Mouse (Mus musculus) olfactory bulb, adult 2 months (tissue): ENCODE results near the gene Ncoa7. TPM values are rescaled to one million over a fixed set of nuclear protein-coding genes. Genes with fewer than 3 reads are reported as not detected.
A peak's percentile ranks its signal among the peaks of the same experiment; 100 is the strongest.
"Not testable (repeated sequence)": the region's sequence is repeated elsewhere in the genome, so short reads cannot be mapped to it uniquely, and the experiment has no call there.

Source experiments
- H3K27ac ChIP-seq: fragments of 200-500 bp; 2 replicates; pipeline ENCODE4 v1.5.1; 2012; ENCODE audit warnings: low read depth, low read length; ENCODE audit not compliant: insufficient read depth
- H3K4me1 ChIP-seq: fragments of 200-500 bp; 2 replicates; pipeline ENCODE4 v1.6.1; 2012; ENCODE audit warnings: low read length; ENCODE audit not compliant: control insufficient read depth, insufficient read depth
- H3K4me3 ChIP-seq: fragments of 200-500 bp; 2 replicates; pipeline ENCODE4 v1.5.1; 2012; ENCODE audit warnings: mild to moderate bottlenecking, low read depth, low read length, moderate library complexity; ENCODE audit not compliant: insufficient read depth
- CTCF ChIP-seq: fragments of 200-500 bp; IDR thresholded peaks from 2 replicates; pipeline ENCODE4 v1.5.1; 2012; ENCODE audit warnings: low read depth, mild to moderate bottlenecking, low read length, moderate library complexity; ENCODE audit not compliant: insufficient read depth
- POLR2A ChIP-seq: fragments of 200-500 bp; IDR thresholded peaks from 2 replicates; pipeline ENCODE4 v1.6.1; 2012; ENCODE audit warnings: mild to moderate bottlenecking, low read depth, low read length, moderate library complexity; ENCODE audit not compliant: insufficient read depth
- WGBS: fragments of 180-500 bp; shearing (Covaris S2); methylation state at CpG from one replicate; pipeline ENCODE4 v1.1.7; 2018; 5-methylcytosine and 5-hydroxymethylcytosine counted together
- polyA plus RNA-seq: library from polyadenylated mRNA; stranded (reverse); fragments of >200 nt; gene quantifications from 2 replicates; pipeline ENCODE4 v1.2.4, GENCODE M21; 2012; ENCODE audit warnings: low replicate concordance; ENCODE audit not compliant: missing spikeins, insufficient read depth, insufficient read length

Gene Ncoa7
- polyA plus RNA-seq, 1 experiment = not detected

- no peaks in the 10 kb centered on the region for H3K4me1 ChIP-seq
- H3K27ac ChIP-seq = no peak overlapping the region
- no peak for TF ChIP-seq CTCF
- TF ChIP-seq POLR2A = no peak
- 36% methylated on average over 5 of the region's 5 CpGs for WGBS
- H3K4me3 ChIP-seq = peak overlapping the region; percentile 14; the same call in 1 of the 2 replicates
These were observed 147.5 kb downstream of the Ncoa7 start for GRCm38 (mm10) chr10:30655655-30656054.

- H3K27ac ChIP-seq = no peak overlapping the region
- TF ChIP-seq POLR2A (no peak), CTCF (no peak)
- no peak overlapping the region for H3K4me3 ChIP-seq
- no peaks in the 10 kb centered on the region for H3K4me1 ChIP-seq
- WGBS = 65% methylated on average over 2 of the region's 2 CpGs
These were observed 155.4 kb downstream of the Ncoa7 start for GRCm38 (mm10) chr10:30647681-30648080.

- Histone ChIP-seq H3K27ac (no peak overlapping the region), H3K4me1 (no peaks in the 10 kb centered on the region), H3K4me3 (no peak overlapping the region)
- TF ChIP-seq POLR2A (no peak), CTCF (no peak)
- WGBS = 76% methylated on average over 3 of the region's 3 CpGs
These were observed 164.9 kb downstream of the Ncoa7 start for GRCm38 (mm10) chr10:30638216-30638615.

GRCm38 (mm10) chr10:30636474-30637154, 166.5 kb downstream of the Ncoa7 start:
- not testable (repeated sequence) for H3K27ac ChIP-seq, H3K4me3 ChIP-seq, H3K4me1 ChIP-seq
- WGBS = 92% methylated on average over 1 of the region's 1 CpGs

GRCm38 (mm10) chr10:30632718-30633117, 170.4 kb downstream of the Ncoa7 start:
- 92% methylated on average over 1 of the region's 1 CpGs for WGBS

GRCm38 (mm10) chr10:30629977-30630376, 173.1 kb downstream of the Ncoa7 start:
- TF ChIP-seq POLR2A (no peak), CTCF (no peak)
- Histone ChIP-seq H3K4me3 (no peak overlapping the region), H3K27ac (no peak overlapping the region), H3K4me1 (no peaks in the 10 kb centered on the region)

More at GRCm38 (mm10) chr10:30632718-30633117, 170.4 kb downstream of the Ncoa7 start:
- TF ChIP-seq CTCF (no peak), POLR2A (no peak)
- H3K27ac ChIP-seq = no peak overlapping the region
- H3K4me1 ChIP-seq = no peaks in the 10 kb centered on the region
- no peak overlapping the region for H3K4me3 ChIP-seq

- H3K4me1 ChIP-seq = no peaks in the 10 kb centered on the region
- WGBS = 91% methylated on average over 3 of the region's 3 CpGs
- H3K27ac ChIP-seq = no peak within 1 kb of the TSS
- H3K4me3 ChIP-seq = no peak within 1 kb of the TSS
- TF ChIP-seq POLR2A (no peak), CTCF (no peak)
These were observed 173.6 kb downstream of the Ncoa7 start, which contains the start of gene Hint3 for GRCm38 (mm10) chr10:30629513-30629912. Gene Hint3, minus strand, starts transcription at chr10:30629632.

- H3K4me1 ChIP-seq, H3K4me3 ChIP-seq: not testable (repeated sequence)
- 93% methylated on average over 11 of the region's 11 CpGs for WGBS
These were observed 174.7 kb downstream of the Ncoa7 start for GRCm38 (mm10) chr10:30628444-30628843.

GRCm38 (mm10) chr10:30627548-30627947, 175.6 kb downstream of the Ncoa7 start:
- no peak overlapping the region for H3K27ac ChIP-seq

More at GRCm38 (mm10) chr10:30628444-30628843, 174.7 kb downstream of the Ncoa7 start:
- H3K27ac ChIP-seq = not testable (repeated sequence)

More at GRCm38 (mm10) chr10:30627548-30627947, 175.6 kb downstream of the Ncoa7 start:
- 9% methylated on average over 1 of the region's 1 CpGs for WGBS
- no peak overlapping the region for H3K4me3 ChIP-seq
- H3K4me1 ChIP-seq = no peaks in the 10 kb centered on the region
- TF ChIP-seq POLR2A (no peak), CTCF (no peak)
